Mouse (Mus musculus) forebrain, embryonic 16.5 days (tissue): Measurements from ENCODE around the gene Tekt2. TPM values are rescaled to one million over a fixed set of nuclear protein-coding genes. Genes with fewer than 3 reads are reported as not detected.

Experiments
- ATAC-seq: fragments of 200-750 bp; cut with Nextera tagmentation; 2 replicates; pipeline ENCODE4 v1.8.0; 2017; ENCODE audit warnings: mild to moderate bottlenecking, moderate library complexity
- H3K27ac ChIP-seq: fragments of 300-500 bp; sonication (generic); 2 replicates; pipeline ENCODE4 v1.5.1; 2014; ENCODE audit warnings: low read length, control low read depth
- H3K27me3 ChIP-seq: fragments of 300-500 bp; sonication (generic); replicated peaks from 2 replicates; pipeline ENCODE4 v1.6.1; 2014; ENCODE audit warnings: low read length; ENCODE audit not compliant: control insufficient read depth, insufficient read depth
- H3K36me3 ChIP-seq: fragments of 300-500 bp; sonication (generic); 2 replicates; pipeline ENCODE4 v1.6.1; 2014; ENCODE audit not compliant: control insufficient read depth, insufficient read depth
- H3K4me1 ChIP-seq: fragments of 300-500 bp; sonication (generic); replicated peaks from 2 replicates; pipeline ENCODE4 v1.6.1; 2014; ENCODE audit warnings: low read length; ENCODE audit not compliant: control insufficient read depth, insufficient read depth
- H3K4me2 ChIP-seq: fragments of 300-500 bp; sonication (generic); 2 replicates; pipeline ENCODE4 v1.6.1; 2014; ENCODE audit warnings: mild to moderate bottlenecking, low read length, control low read depth
- H3K4me3 ChIP-seq: fragments of 300-500 bp; sonication (generic); replicated peaks from 2 replicates; pipeline ENCODE4 v1.5.1; 2014; ENCODE audit warnings: mild to moderate bottlenecking, low read length, control low read depth
- H3K9ac ChIP-seq: fragments of 300-500 bp; sonication (generic); replicated peaks from 2 replicates; pipeline ENCODE4 v1.6.1; 2014; ENCODE audit warnings: low read depth, low read length, control low read depth
- H3K9me3 ChIP-seq: fragments of 300-500 bp; sonication (generic); 2 replicates; pipeline ENCODE4 v1.6.1; 2016; ENCODE audit warnings: low read length; ENCODE audit not compliant: control insufficient read depth
- WGBS: fragments of 180-500 bp; shearing (Covaris S2); extraction: QIAGEN DNeasy Blood & Tissue Kit; methylation state at CpG from one replicate; pipeline ENCODE4 v1.1.7; 2014; 5-methylcytosine and 5-hydroxymethylcytosine counted together
- polyA plus RNA-seq: library from polyadenylated mRNA; unstranded; fragments of >200 nt; fragmentation: Nextera tagmentation; extraction: Ambion mirVana; gene quantifications from 2 replicates; pipeline ENCODE4 v1.2.1, GENCODE M21; 2015

The Tekt2 gene
- polyA plus RNA-seq, 1 experiment from 2014 or later: 15.1 TPM

DNA sequence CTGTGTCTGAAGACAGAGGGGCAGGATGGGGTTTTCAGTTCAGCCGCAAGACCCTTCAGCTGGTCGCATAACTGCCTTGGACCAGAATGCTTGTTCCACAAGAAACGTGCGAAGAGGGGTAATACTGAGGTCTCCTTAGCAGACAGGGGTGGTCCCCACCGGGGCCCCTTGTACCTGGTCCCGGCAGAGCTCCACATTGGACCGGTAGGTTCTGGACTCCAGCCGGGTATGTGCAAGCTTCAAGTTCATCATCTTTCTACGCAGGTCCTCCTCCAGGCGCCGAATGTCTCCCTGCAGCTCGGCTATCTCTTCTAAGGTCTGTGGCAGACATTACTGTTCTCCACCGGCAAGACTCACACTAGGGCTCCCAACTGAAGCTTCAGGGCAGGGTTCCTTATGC is 2.8 kb downstream of the Tekt2 start:
- H3K27ac ChIP-seq: no peak overlapping the region
- H3K9me3 ChIP-seq: no peaks in the 10 kb centered on the region
- no peak for ATAC-seq
- 97% methylated on average over 13 of the region's 13 CpGs for whole genome bisulfite sequencing
- peaks cover 23% of the 10 kb centered on the region for H3K4me1 ChIP-seq
- peaks cover 3% of the 10 kb centered on the region for H3K36me3 ChIP-seq
- no peaks in the 10 kb centered on the region for H3K27me3 ChIP-seq
- H3K4me3 ChIP-seq: no peak overlapping the region
- no peak overlapping the region for H3K9ac ChIP-seq
- no peak overlapping the region for H3K4me2 ChIP-seq

DNA sequence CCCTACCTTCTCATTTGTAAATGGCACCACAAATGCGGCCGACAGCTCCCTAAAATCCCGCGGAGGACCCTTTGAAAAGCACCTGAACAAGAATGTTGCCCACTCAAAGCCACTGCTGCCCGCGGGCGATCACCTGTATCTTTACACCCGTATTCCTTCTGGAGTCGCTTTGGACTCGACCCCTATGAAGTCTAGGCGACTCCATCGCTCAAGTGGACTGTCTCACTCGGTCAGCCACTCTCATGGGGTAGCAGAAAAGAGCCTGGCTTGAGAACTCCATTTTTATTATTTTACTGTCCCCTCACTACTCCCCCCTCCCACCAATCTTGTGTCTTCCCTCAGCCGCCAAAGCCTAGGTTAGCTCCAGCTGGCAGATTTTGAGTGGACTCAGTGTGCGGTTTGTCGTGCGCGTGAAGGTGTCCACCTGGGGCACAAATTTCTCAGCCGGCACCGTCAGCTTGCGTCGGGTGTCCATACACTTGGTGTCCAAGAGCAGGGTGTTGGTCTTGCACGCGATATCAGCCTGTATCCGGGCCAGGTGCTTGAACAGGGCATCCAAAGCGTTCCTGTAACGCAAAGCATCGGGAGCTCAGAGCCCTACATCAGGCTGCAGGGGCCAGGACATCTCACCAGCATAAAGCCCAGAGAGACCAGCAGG is 3.5 kb downstream of the Tekt2 start:
- Histone ChIP-seq H3K27me3 (no peaks in the 10 kb centered on the region), H3K4me1 (peaks cover 23% of the 10 kb centered on the region), H3K4me2 (peak overlapping the region; percentile 44), H3K4me3 (peak overlapping the region; percentile 90), H3K27ac (no peak overlapping the region), H3K9ac (peak overlapping the region; percentile 51), H3K36me3 (peaks cover 8% of the 10 kb centered on the region), H3K9me3 (no peaks in the 10 kb centered on the region)
- WGBS: 57% methylated on average over 28 of the region's 28 CpGs
- peak; percentile 29 for ATAC-seq

DNA sequence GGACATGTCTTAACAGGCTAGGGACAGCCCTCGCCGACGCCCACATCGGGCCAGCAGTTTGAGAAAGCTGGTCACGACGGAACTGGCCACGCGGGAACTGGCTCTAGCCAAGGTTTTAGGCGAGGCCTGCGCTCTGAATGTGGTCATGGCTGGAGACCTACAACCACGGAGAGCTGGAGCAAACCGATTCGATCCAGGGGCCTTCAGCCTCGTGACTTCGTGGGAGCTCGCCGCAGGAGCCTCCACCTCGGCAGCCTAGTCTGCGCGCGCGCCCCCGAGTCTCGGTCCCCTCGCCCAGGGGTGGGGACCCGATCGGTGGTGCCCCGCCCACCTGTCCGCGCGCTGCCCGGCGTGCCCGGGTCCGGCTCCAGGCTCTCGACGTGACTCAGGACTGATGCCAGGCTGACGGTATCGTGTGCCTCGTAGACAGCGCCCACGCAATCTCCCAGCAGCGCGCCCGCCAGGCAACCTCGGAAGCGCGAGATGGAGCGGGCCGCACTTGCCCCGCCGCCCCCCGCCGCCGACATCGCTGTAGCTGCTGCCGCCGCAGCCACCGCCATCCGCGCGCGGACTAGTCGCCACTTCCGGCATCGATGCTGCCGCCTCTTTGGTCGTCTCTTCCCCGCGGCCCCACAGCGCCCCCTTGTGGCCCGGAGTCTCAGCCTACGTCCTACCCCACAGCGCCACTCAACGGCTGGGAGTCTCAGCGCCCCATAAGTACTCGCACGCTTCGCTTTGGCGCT is 4.2 kb downstream of the Tekt2 start, which contains the start of gene Adprhl2:
TSS of gene Adprhl2 (minus strand) at position 593 of the 743 bp plus-strand sequence.
- H3K27ac ChIP-seq: peak within 1 kb of the TSS; percentile 77
- peak within 1 kb of the TSS; percentile 90 for H3K4me3 ChIP-seq
- WGBS: under 1% methylated on average over 79 of the region's 80 CpGs
- H3K9ac ChIP-seq: peak within 1 kb of the TSS; percentile 91
- peaks cover 23% of the 10 kb centered on the region for H3K4me1 ChIP-seq
- peak; percentile 91 for ATAC-seq
- H3K9me3 ChIP-seq: no peaks in the 10 kb centered on the region
- peaks cover 12% of the 10 kb centered on the region for H3K36me3 ChIP-seq
- peak within 1 kb of the TSS; percentile 97 for H3K4me2 ChIP-seq
- no peaks in the 10 kb centered on the region for H3K27me3 ChIP-seq

DNA sequence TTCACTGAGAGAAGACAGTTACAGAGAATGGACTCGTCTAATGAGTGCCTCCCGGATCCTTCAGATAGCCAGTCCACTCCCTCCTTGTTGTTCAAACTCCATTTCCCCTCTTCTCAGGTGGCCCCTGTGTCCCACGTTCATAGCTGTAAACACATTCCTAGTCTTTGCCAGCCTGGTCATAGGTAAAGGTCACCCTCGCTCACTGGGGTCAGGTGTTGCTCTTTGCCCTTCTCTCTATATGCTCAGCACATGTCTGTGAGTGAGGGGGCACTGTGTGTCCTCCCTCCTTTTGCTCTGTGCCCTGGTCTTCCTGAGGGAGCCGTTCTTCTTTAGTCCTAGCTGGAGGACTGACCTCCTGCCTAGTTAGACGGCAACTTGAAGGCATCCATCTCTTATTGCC is 5.7 kb downstream of the Tekt2 start:
- ATAC-seq: no peak
- Histone ChIP-seq H3K4me3 (no peak overlapping the region), H3K27ac (no peak overlapping the region), H3K27me3 (no peaks in the 10 kb centered on the region), H3K4me2 (no peak overlapping the region), H3K9me3 (no peaks in the 10 kb centered on the region), H3K9ac (no peak overlapping the region), H3K4me1 (peaks cover 15% of the 10 kb centered on the region), H3K36me3 (peaks cover 20% of the 10 kb centered on the region)
- WGBS: 96% methylated on average over 6 of the region's 6 CpGs

DNA sequence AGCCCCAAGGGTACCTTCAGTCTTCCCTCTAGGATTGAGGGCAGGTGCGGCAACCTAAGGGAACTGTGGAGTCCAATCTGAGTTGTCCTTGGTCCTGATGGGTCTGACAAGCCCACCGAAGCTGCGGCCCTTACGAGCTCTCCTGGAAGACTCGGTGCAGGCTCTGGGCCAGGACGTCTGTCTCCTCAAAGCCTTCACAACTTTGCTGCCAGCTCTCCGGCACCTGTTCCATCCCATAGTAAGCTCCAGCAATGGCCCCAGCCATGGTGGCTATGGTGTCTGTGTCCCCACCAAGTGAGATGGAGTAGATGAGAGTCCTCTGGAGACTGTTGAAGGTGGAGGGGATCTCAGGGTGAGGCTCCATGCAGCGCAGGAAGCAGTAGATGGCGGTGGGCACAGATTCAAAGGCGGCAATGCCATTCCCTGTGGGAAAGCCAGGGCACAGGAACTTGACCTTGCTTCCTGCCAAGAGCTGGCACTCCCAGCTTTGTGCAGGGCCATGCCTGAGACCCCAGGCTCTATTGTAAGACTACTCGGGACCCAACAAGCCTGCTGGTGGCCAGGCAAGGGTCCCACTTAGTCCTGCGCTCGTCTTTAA is 8.9 kb downstream of the Tekt2 start:
- H3K9ac ChIP-seq: no peak overlapping the region

DNA sequence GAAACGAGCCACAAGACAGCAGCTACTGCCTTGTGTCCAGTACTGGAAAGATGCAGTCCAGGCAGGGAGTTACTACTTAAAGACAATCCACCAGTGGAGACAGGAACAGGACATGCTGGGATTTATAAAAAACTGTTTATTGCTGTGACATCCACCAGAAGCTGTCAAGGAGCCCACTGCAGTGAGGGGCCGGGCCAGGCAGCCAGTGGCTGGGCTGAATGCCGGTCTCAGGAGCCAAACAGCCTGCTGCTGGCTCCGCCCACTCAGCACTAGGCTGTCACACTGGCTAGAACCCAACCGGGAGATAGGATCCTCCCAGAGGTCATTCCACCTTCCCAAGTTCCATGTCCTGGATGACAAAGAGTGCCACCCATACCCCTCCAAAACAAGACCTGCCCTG is 9.6 kb downstream of the Tekt2 start:
- ATAC-seq: no peak
- Histone ChIP-seq H3K4me1 (peaks cover 12% of the 10 kb centered on the region), H3K27ac (no peak overlapping the region), H3K4me2 (no peak overlapping the region), H3K27me3 (no peaks in the 10 kb centered on the region), H3K9me3 (no peaks in the 10 kb centered on the region), H3K4me3 (no peak overlapping the region), H3K36me3 (peaks cover 20% of the 10 kb centered on the region), H3K9ac (no peak overlapping the region)
- WGBS: 50% methylated on average over 5 of the region's 5 CpGs

More for the DNA sequence above, 8.9 kb downstream of the Tekt2 start:
- H3K36me3 ChIP-seq: peaks cover 20% of the 10 kb centered on the region
- H3K4me1 ChIP-seq: peaks cover 12% of the 10 kb centered on the region
- H3K4me3 ChIP-seq: no peak overlapping the region
- no peaks in the 10 kb centered on the region for H3K27me3 ChIP-seq
- no peak overlapping the region for H3K4me2 ChIP-seq
- no peaks in the 10 kb centered on the region for H3K9me3 ChIP-seq
- WGBS: 89% methylated on average over 13 of the region's 13 CpGs
- no peak for ATAC-seq
- H3K27ac ChIP-seq: no peak overlapping the region

DNA sequence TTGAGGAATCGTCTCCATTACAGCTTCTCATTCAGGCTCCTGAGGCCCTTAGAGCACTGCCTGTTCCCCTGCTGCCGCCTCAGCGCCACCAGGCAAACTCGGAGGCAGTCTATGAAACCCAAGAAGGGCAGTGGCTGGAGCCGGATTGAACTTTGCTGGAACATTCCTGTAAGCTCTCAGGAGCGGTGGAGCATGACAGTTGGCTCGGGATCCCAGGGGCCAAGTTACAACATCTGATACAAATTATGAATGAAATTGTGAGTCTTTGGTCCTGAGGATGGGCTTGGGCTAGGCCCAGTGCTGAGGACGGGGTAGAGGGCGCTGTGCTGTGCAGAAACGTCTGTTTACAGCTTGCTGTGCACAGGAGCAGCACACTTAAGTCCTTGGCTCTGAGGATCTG is 11.1 kb downstream of the Tekt2 start:
- Histone ChIP-seq H3K36me3 (peaks cover 20% of the 10 kb centered on the region), H3K27ac (no peak overlapping the region), H3K27me3 (no peaks in the 10 kb centered on the region), H3K4me1 (peaks cover 3% of the 10 kb centered on the region; the same call in 1 of the 2 replicates), H3K4me2 (no peak overlapping the region), H3K9ac (no peak overlapping the region), H3K4me3 (no peak overlapping the region), H3K9me3 (no peaks in the 10 kb centered on the region)
- 56% methylated on average over 10 of the region's 10 CpGs for WGBS
- no peak for ATAC-seq

DNA sequence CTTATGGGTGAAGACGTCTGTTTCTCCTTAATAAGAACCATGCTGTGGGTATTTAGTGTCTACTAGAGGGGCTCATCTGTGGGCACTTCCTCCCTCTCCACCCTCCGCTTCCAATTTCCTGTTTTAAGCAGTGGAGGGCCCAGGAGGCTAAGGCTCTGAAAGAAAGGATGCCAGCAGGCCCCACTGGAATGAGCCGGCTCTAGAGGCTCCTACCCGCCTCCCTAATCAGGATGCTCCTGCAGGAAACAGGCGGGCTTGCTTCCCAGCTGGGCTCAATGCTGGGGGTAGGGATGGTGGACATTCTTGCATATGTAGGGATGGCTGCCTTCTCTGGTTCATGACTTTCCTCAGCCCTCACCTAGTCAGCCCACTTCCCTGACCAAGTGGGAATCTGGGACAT is 12.3 kb downstream of the Tekt2 start:
- 45% methylated on average over 5 of the region's 5 CpGs for WGBS
- Histone ChIP-seq H3K4me3 (no peak overlapping the region), H3K4me1 (peaks cover 3% of the 10 kb centered on the region; the same call in 1 of the 2 replicates), H3K9ac (no peak overlapping the region), H3K27ac (no peak overlapping the region), H3K27me3 (no peaks in the 10 kb centered on the region), H3K4me2 (no peak overlapping the region), H3K36me3 (peaks cover 20% of the 10 kb centered on the region), H3K9me3 (no peaks in the 10 kb centered on the region)
- no peak for ATAC-seq

DNA sequence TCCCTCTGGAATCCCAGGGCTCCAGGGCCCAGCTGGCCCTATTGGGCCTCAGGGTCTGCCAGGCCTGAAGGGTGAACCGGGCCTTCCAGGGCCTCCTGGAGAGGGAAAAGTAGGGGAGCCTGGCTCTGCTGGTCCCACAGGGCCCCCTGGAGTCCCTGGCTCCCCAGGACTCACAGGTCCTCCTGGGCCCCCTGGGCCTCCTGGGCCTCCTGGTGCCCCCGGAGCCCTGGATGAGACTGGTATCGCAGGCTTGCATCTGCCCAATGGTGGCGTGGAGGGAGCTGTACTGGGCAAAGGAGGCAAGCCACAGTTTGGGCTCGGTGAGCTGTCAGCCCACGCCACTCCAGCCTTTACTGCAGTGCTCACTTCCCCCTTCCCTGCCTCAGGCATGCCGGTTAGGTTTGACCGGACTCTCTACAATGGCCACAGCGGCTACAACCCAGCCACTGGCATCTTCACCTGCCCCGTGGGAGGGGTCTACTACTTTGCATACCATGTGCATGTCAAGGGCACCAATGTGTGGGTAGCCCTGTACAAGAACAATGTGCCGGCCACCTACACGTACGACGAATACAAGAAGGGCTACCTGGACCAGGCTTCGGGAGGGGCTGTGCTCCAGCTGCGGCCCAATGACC is 13.8 kb downstream of the Tekt2 start:
- no peak overlapping the region for H3K4me2 ChIP-seq
- WGBS: 91% methylated on average over 16 of the region's 16 CpGs
- no peak overlapping the region for H3K4me3 ChIP-seq
- H3K27me3 ChIP-seq: no peaks in the 10 kb centered on the region
- ATAC-seq: no peak
- H3K27ac ChIP-seq: no peak overlapping the region
- H3K4me1 ChIP-seq: peaks cover 3% of the 10 kb centered on the region; the same call in 1 of the 2 replicates
- no peak overlapping the region for H3K9ac ChIP-seq
- H3K36me3 ChIP-seq: peaks cover 9% of the 10 kb centered on the region
- H3K9me3 ChIP-seq: no peaks in the 10 kb centered on the region
